Mouse (Mus musculus) kidney, adult 8-10 months (tissue): ENCODE results near the gene Lrrc25.

Experiments
- DNase-seq, 2 experiments: peaks; one replicate each; pipeline ENCODE4 v3.0.0; 2022

The Lrrc25 gene

DNA sequence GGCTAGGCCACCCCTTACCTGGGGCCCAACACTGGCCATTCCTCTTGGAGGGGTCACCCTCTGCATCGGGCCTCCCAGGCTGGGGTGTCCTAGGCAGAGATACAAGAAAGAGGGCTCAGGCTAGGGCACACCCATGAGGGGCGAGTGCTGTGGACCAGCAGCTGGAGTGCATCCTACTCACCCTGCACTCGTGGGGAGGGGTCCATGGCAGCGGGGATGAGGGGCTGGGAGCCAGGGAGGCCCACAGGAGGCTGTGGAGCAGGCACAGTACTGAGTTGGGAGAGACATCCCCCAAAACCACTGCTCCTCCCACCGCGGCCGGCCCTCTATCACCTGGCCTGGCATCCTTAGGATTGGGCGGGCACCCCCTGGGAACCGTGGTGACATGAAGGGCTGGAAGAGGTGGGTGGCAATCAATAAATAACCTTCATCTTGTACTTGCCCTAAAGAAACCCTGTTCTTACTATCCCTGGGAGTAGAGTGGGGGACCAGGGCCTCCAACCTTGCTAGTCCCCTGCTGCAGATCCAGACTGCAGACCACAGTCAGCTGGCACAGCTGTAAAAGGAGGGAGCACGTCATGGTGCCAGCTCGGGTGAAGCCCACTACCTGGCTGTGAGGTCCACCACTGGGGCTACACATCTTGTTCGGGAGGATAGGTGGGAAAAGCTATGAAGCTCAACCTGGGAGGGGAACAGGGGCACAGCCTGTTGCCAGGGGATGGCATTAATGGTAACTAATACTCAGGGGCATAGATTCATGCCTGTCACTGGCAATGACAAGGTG, 16.3 kb upstream of the Lrrc25 start:
- DNase-seq, result no peak

GRCm38 (mm10) chr8:70600473-70601270, 15.3 kb upstream of the Lrrc25 start:
- DNase-seq, result peak in 1 of 2 experiments; percentile 48

DNA sequence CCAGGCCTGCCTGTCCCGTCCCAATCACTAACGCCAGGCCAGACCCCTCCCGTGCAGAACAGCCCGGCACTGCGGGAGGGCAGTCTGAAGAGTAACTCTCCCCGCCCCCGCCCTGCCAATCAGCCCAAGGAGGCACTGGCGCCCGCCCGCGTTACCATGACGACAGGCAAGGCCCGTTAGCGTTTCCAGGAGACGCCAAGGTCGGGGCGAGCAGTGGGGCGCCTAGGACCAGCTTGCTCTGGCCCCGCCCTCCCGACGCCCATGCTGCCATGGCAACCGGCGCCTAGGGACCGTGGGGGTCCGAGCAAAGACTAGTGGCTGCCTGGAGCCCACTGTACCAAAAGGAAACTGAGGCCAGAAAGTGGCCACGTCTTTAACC, 14.7 kb upstream of the Lrrc25 start:
- peak; percentile 75 to 83 for DNase-seq

DNA sequence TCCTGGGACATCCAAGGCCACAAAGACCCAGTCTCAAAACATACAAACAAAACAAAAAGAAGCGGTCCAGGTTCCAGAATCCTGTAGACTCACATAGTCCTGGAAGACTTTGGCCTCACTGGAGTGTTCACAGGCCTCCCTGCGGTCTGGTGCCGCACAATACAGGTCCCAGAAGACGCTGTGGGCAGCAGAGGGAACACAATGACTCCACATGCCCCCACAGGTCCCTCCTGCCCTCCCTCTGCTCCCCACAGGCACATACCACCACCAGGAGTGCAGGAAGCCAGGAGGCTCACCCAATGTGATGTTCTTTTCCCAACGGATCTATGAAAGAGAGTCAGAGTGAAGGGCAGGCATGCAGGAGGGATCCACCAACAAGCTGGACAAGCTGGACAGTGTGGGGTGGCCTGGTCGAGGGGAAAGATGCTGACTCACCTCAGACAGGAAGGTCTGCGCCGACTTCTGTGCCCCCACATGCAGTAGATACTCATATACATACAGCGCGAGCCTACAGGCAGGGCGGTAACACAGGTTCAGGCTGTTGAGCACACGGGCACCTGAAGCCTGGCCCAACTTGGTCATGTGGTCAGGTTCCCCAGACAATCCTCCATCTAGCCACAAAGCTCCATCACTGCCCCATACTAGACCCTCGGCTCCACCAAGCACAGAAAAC, 13.7 kb upstream of the Lrrc25 start:
- no peak for DNase-seq

- DNase-seq, result no peak
These were observed 11.4 kb upstream of the Lrrc25 start for GRCm38 (mm10) chr8:70604558-70604957.

GRCm38 (mm10) chr8:70605871-70606779, 9.8 kb upstream of the Lrrc25 start:
- DNase-seq, result no peak

DNA sequence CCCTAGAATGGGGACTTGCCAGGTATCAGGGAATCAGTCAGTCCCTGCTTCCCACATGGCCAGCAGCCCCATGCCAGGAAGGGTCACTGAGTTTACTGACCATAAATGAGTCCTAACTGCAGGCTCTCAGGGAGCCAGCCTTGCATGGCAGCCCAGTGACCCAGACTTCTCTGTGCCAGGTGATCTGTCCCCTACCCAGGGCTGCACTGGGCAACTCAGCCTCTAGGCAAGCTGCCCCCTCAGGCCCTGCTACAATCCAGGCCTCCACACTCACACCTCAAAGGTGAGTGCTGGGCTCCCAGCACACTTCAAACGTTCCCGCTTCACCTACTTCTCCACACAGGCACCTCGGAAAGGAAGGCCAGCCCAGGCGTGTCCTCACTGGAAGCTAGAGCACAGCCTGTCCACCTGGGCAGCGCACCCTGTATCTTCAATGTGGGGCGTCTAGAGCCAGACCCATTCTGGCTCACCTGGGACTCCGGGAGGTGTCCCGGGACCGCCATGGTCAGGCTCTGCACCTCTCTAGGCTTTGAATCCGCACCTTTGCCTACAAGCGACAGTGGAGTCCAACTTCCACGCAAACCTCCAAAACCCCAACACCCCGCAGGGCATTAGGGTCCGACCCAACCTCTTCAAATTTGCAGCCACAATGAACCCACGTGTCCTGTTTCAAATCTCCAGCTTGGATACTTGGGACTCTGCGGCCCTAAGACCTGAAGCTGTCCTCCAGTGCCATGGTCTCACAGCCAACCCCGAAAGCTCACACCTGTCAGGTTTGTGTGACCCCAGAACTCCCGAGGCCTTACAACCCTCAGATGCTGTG, 9.0 kb upstream of the Lrrc25 start:
- DNase-seq, result peak in 1 of 2 experiments; percentile 44

- no peak for DNase-seq
These were observed 8.4 kb upstream of the Lrrc25 start for GRCm38 (mm10) chr8:70607603-70607897.

DNA sequence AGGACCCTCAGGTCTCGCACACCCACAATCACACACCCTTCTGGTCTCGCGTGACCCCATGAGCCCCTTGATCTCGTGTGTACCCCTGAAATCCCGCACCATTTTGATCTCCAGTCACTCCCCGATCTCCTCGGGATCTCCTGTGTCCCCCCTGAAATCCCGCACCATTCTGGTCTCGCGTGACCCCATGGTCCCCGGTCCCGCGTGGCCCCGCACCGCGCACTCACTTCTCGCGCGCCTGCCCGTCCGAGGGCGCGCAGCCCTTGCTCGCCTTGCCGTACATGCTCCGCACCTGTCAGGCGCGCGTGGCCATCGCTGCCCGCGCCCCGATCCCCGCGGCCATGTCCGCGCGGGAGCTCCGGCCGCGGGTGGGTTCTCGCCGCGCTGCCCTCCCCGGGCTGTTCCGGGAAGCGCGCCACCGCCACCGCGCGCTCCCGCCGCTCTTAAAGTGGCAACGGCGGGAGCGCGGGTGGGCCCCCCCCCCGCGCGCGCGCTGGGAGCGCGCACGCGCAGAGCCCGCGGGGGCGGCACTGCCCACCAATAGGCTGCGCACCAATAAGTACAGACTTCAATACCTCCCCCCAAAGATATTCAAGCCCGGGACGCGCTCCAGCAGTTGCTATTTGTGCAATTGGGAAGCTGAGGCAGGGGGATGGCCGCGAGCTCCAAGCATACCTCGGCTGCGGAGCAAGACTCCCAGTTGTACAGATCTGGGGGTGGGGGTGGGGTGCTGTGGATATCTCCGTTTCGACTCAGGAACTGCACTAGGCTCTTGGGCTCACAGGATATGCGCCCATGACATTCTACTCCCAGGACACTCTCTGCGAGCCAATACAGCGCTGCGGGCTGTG, 7.8 kb upstream of the Lrrc25 start:
- DNase-seq, result no peak

GRCm38 (mm10) chr8:70608749-70609367, 7.1 kb upstream of the Lrrc25 start, which contains the start of gene Ssbp4:
TSS of gene Ssbp4 (minus strand) at chr8:70608872.
- no peak for DNase-seq

DNA sequence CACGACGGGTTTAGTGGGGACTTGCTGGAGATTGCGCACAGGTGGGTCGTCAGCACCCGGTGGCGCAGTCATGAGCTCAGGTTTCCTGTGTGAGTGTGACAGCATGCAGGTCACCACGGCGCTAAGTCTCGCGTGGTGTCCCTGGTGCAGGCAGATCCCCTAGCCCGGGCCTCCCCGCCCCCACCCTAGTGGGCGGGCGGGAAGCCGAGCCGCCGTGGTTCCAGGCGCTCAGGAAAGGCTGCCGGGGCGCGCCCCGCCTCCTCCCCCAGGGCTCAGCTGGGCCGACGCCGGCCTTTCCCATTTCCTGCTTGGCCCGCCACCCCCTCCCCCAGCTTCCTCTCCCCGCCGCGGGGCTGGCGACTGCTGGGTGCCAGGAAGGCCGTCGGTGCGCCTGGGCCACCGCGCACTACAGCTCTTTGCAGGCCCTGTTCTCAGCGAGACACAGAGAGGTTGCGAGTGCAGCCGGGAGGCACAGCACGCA, 6.5 kb upstream of the Lrrc25 start:
- peak; percentile 81 to 85 for DNase-seq

GRCm38 (mm10) chr8:70609849-70610795, 5.8 kb upstream of the Lrrc25 start:
- peak; percentile 84 to 91 for DNase-seq

GRCm38 (mm10) chr8:70610796-70611771, 4.9 kb upstream of the Lrrc25 start:
- peak; percentile 62 to 80 for DNase-seq

GRCm38 (mm10) chr8:70611849-70612248, 4.1 kb upstream of the Lrrc25 start:
- peak; percentile 74 to 90 for DNase-seq

DNA sequence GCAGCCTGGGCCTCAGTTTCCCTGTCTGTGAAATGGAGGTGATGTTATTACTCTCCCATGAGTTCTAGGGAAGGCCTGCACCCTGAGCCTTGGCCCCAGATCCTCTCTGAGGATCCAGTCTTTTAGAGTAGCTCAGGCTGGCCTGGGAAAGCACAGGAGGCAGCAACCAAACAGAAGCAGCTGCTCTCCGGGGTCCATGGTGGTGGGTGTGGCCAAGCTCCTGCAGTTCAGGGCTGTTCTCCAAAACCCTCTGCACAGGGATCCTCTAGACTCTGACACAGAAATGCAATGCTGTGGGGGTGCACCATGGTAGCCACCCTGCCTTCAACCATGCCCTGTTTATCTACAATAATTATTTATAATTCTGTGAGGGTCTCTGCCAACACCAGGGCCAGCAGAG, 2.2 kb upstream of the Lrrc25 start:
- DNase-seq, result no peak

- no peak for DNase-seq
These were observed 1.5 kb upstream of the Lrrc25 start for GRCm38 (mm10) chr8:70614469-70614868.

DNA sequence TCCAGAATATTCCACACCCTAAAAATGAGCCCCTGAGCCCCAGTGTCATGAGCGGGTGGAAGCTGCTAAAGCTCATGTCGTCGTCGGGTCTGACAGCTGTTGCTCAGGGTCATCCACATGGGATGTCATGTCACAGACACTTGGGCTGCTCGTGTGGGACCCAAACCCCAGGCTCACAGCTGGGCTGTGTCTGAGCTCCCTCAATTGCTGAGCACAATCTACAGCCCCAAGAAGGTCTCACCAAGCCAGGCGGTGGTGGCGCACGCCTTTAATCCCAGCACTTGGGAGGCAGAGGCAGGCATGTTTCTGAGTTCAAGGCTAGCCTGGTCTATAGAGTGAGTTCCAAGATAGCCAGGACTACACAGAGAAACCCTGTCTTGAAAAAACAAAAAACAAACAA, 674 bp upstream of the Lrrc25 start:
- DNase-seq, result no peak

- DNase-seq, result no peak
These were observed 690 bp downstream of the Lrrc25 start for GRCm38 (mm10) chr8:70616645-70617044.
